Mouse (Mus musculus): ENCODE results near the gene Specc1l.

- TF ChIP-seq CTCF (IDR thresholded peaks at IDR 0.05; ENCODE audit: borderline replicate concordance, control insufficient read depth, extremely low read depth, insufficient read depth, low read length, poor library complexity) = no peak
- no peak for TF ChIP-seq POLR2A (IDR thresholded peaks at IDR 0.05; ENCODE audit: control insufficient read depth, extremely low read depth, insufficient read depth, low read length, poor library complexity)
These were observed 78.8 kb downstream of the Specc1l start for GRCm38 (mm10) chr10:75290650-75291049.
